Mouse (Mus musculus) brain, embryonic 14.5 days (tissue): Measurements from ENCODE around the gene Olfr1484. TPM values are rescaled to one million over a fixed set of nuclear protein-coding genes. Genes with fewer than 3 reads are reported as not detected.
"Not testable (repeated sequence)": the region's sequence is repeated elsewhere in the genome, so short reads cannot be mapped to it uniquely, and the experiment has no call there.

ENCODE experiments used
- DNase-seq: peaks from one replicate; pipeline ENCODE4 v3.0.0-alpha.2; 2011; ENCODE audit warnings: low read depth
- CTCF ChIP-seq: fragments of 200-500 bp; IDR thresholded peaks from 2 replicates; pipeline ENCODE4 v1.5.1; 2012; ENCODE audit warnings: inconsistent platforms, mild to moderate bottlenecking, moderate library complexity, borderline replicate concordance; ENCODE audit not compliant: insufficient read depth, insufficient read length; ENCODE audit errors: extremely low read depth
- POLR2A ChIP-seq: fragments of 200-500 bp; IDR thresholded peaks from 2 replicates; pipeline ENCODE4 v1.6.1; 2012; ENCODE audit warnings: mild to moderate bottlenecking, inconsistent platforms, borderline replicate concordance; ENCODE audit not compliant: poor library complexity, insufficient read depth, insufficient read length, severe bottlenecking; ENCODE audit errors: extremely low read depth
- polyA plus RNA-seq: library from polyadenylated mRNA; depleted of rRNA; stranded (reverse); fragments of >200 nt; gene quantifications from 2 replicates; pipeline ENCODE4 v1.2.3, GENCODE M21; 2012; rRNA removed

Gene Olfr1484
- polyA plus RNA-seq = not detected in 2 replicates

DNA sequence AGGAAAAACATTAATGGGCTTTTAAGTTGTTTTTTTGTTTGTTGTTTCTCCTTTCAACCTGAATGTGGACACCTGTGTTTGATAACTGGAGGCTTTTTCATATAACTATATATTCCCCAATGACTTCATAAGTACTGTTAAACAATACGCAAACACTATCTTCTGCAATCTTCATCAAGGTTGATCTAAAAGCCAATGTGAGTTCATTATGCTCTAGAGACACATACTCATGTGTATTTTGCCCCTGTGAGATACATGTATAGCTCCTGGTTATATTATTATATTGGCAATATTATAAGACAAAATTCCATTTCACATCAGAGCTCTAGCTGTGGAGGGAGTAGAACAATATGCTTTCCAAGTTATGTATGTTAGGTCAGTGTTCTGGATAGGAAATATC lies at the start of gene Olfr1484:
Olfr1484 (plus strand) TSS at position 301 of the 400 bp plus-strand sequence.
- TF ChIP-seq POLR2A (no peak), CTCF (no peak)
- DNase-seq = no peak

DNA sequence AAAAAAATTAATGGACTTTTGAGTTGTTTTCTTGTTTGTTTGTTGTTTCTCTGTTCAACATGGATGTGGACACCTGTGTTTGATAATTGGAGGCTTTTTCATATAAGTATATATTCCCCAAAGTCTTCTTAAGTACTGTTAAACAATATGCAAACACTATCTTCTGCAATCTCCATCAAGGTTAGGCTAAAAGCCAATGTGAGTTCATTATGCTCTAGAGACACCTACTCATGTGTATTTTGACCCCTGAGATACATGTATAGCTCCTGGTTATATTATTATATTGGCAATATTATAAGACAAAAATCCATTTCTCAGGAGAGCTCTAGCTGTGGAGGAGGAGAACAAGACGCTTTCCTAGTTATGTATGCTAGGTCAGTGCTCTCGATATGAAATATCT lies 33.8 kb downstream of the Olfr1484 start, which contains the start of gene Olfr1487:
Olfr1487 (plus strand) TSS at position 301 of the 400 bp plus-strand sequence.
- not testable (repeated sequence) for DNase-seq

DNA sequence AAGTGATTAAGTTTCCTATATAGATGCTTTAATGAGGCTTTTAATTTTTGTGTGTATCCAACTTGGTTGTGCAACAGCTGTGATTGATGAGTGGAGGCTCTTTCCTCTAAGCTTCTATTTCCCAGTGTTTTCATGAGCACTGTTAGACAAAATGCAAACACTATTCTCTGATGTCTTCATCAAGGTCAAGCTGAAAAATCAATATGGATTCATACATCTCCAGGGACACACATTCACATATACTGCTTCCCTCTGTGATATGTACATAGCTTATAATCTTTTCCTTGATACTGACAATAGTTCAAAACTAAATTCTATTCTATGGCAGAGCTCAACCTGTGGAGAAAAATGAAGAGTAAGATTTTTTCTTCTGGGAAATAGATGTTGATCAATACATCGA lies 48.0 kb downstream of the Olfr1484 start, which contains the start of gene Olfr1489:
Olfr1489 (plus strand) TSS at position 301 of the 400 bp plus-strand sequence.
- no peak for DNase-seq
- TF ChIP-seq CTCF (no peak), POLR2A (no peak)

Other genes with a start within 250 kb of the Olfr1484 start
- not detected in 2 replicates for gene Olfr1466, start 244.6 kb upstream of the Olfr1484 start, polyA plus RNA-seq
- gene Olfr1467, start 221.3 kb upstream of the Olfr1484 start, polyA plus RNA-seq = not detected in 2 replicates
- gene Olfr1469, start 175.7 kb upstream of the Olfr1484 start, polyA plus RNA-seq = not detected in 2 replicates
- gene Olfr1471, start 140.1 kb upstream of the Olfr1484 start, polyA plus RNA-seq = not detected in 2 replicates
- not detected in 2 replicates for gene Olfr1472, start 127.4 kb upstream of the Olfr1484 start, polyA plus RNA-seq
- not detected in 2 replicates for gene Olfr1474, start 113.9 kb upstream of the Olfr1484 start, polyA plus RNA-seq
- gene Olfr1475, start 103.3 kb upstream of the Olfr1484 start, polyA plus RNA-seq = not detected in 2 replicates
- gene Olfr1477, start 83.0 kb upstream of the Olfr1484 start, polyA plus RNA-seq = not detected in 2 replicates
- not detected in 2 replicates for gene Olfr1480, start 55.6 kb upstream of the Olfr1484 start, polyA plus RNA-seq
- gene Olfr1487, start 33.9 kb downstream of the Olfr1484 start, polyA plus RNA-seq = not detected in 2 replicates
- not detected in 2 replicates for gene Olfr1489, start 48.1 kb downstream of the Olfr1484 start, polyA plus RNA-seq
- not detected in 2 replicates for gene Olfr1490, start 67.6 kb downstream of the Olfr1484 start, polyA plus RNA-seq
- not detected in 2 replicates for gene Olfr1491, start 113.8 kb downstream of the Olfr1484 start, polyA plus RNA-seq
- not detected in 2 replicates for gene Olfr1493-ps1, start 139.8 kb downstream of the Olfr1484 start, polyA plus RNA-seq
- gene Olfr1494, start 156.2 kb downstream of the Olfr1484 start, polyA plus RNA-seq = not detected in 2 replicates
- gene Olfr1495, start 181.1 kb downstream of the Olfr1484 start, polyA plus RNA-seq = not detected in 2 replicates
- not detected in 2 replicates for gene Olfr1496, start 194.4 kb downstream of the Olfr1484 start, polyA plus RNA-seq
- not detected in 2 replicates for gene Olfr1497, start 214.7 kb downstream of the Olfr1484 start, polyA plus RNA-seq
- gene Olfr1499, start 235.9 kb downstream of the Olfr1484 start, polyA plus RNA-seq = not detected in 2 replicates
- not detected in 2 replicates for gene Olfr1500, start 247.0 kb downstream of the Olfr1484 start, polyA plus RNA-seq